Mouse (Mus musculus): ENCODE measurements around the gene Actg1. TPM values are rescaled to one million over a fixed set of nuclear protein-coding genes. Genes with fewer than 3 reads are reported as not detected.

Gene Actg1
- polyA plus RNA-seq (2012; rRNA removed), result 1,088 and 1,192 TPM in 2 replicates

DNA sequence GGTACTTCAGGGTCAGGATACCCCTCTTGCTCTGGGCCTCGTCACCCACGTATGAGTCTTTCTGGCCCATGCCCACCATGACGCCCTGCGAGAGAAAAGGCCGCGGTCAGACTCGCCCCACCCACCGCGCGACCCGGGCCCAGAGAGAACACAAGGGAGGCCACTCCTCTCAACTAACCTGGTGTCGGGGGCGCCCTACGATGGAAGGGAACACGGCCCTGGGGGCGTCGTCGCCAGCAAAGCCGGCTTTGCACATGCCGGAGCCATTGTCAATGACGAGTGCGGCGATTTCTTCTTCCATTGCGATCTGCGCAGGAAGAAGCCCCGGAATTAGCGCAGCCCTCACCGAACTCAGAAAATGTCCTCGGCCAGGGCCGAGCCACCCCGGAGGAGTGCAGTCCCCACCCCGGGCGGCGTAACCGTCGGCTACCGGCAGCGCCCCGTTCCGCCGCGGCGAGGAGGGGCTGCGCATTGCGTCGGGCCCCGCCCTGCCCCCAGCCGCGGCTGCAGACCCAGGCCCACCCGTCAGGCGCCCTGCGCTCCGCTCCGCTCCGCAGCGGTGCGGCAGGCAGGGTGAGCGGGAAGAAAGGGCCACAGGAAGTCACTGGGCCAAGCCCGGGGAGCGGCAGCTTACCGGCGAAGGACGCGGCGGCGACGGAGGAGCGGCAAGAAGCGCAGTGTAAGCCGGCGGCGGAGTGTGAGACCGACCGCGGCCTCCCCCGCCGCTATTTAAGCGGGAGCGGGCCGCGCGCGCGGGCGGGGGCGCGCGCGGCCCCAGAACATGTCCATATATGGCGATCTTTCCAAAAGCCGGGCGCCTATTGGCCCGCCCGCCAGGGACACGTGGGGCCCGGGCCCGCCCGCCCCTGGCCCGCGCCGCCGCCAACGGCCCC, at the start of gene Actg1:
TSS of gene Actg1 (minus strand) at position 752 of the 893 bp plus-strand sequence.

DNA sequence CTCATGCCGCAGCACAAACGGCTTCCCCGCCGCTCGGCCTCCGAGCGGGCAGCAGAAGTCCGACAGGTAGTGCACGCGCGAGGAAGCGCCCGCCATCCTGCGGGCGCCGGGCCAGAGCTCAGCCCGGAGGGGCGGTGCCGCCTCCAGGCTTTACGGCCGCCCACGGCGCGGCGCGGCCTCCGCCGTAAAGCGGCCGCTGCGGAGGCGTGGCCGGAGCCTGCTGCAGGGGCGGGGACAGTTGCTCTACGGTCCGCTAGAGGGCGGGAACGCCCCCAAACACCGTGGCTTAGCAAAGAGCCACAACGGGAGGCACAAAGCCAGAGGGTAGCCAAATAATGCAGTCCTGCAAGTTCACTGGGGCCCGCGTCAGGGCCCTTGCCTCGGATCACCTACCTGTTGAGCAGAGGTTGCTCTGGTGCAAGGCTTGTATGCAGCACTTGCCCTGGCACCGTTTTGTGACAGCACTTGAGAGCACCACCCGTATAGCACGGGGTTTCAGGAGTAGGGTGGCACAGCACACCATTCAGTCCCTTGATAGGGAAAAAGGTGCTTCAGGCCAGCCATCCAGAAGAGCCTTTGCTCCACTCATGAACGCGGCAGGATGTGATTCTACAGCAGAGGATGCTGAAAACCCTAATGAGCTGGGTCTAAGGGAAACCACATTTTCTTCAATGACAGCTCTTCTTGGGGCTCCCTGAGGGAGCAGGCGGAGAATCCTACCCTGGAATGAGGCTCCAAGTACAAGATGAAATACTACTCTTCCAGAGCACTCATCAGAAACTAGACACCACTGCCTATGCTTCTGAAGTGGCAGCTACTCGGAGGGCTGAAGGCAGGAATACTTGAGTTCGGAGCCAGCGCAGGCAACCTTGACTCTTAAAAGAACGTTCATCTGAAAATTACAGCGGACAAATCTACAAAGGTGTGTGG, 30.5 kb upstream of the Actg1 start, which contains the start of gene Faap100:
TSS of gene Faap100 (minus strand) at position 154 of the 930 bp plus-strand sequence.

DNA sequence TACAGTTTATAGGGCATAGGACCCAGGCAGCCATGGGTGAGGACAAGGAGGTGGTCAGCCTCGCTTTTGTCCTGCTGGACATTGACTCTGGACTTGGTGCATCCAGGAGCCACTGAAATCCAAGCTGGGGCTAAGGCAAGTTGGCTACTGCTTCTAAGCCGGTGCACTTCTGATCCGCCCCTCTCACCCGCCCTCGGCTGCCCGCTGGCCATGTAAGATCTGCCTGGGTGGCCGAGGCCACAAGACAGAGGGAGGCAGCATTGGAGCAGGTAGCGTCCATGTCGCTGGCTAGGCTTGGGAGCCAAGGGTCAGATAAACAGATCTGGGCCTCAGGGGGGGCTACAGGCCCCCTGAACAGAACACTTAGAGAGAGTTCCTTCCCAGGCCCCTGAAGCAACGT, 13.0 kb upstream of the Actg1 start, which contains the start of gene Fscn2:
TSS of gene Fscn2 (plus strand) at position 240 of the 400 bp plus-strand sequence.

Other genes starting within 250 kb of the Actg1 start
- 26.1 and 29.5 TPM in 2 replicates for gene Tepsin, start 249.8 kb downstream of the Actg1 start, polyA plus RNA-seq (2012; rRNA removed)
- 33.9 and 42.6 TPM in 2 replicates for gene Ndufaf8, start 249.6 kb downstream of the Actg1 start, polyA plus RNA-seq (2012; rRNA removed)
- 27.4 and 28.0 TPM in 2 replicates for gene Slc38a10, start 197.2 kb downstream of the Actg1 start, polyA plus RNA-seq (2012; rRNA removed)
- gene Bahcc1, start 115.6 kb downstream of the Actg1 start, polyA plus RNA-seq (2012; rRNA removed), result 4.0 and 4.9 TPM in 2 replicates
- gene Fscn2, start 13.0 kb upstream of the Actg1 start, polyA plus RNA-seq (2012; rRNA removed), result 0.05 and 0.09 TPM in 2 replicates
- 31.6 and 51.6 TPM in 2 replicates for gene Faap100, start 30.2 kb upstream of the Actg1 start, polyA plus RNA-seq (2012; rRNA removed)
- gene Nploc4, start 89.2 kb upstream of the Actg1 start, polyA plus RNA-seq (2012; rRNA removed), result 28.8 and 32.2 TPM in 2 replicates
- not detected in 2 replicates for gene Tspan10, start 94.1 kb upstream of the Actg1 start, polyA plus RNA-seq (2012; rRNA removed)
- 0.18 and 0.35 TPM in 2 replicates for gene Pde6g, start 105.0 kb upstream of the Actg1 start, polyA plus RNA-seq (2012; rRNA removed)
- 15.7 and 34.1 TPM in 2 replicates for gene Oxld1, start 109.5 kb upstream of the Actg1 start, polyA plus RNA-seq (2012; rRNA removed)
- gene Ccdc137, start 109.6 kb upstream of the Actg1 start, polyA plus RNA-seq (2012; rRNA removed), result 3.0 and 4.9 TPM in 2 replicates
- gene Arl16, start 119.1 kb upstream of the Actg1 start, polyA plus RNA-seq (2012; rRNA removed), result 7.5 and 11.8 TPM in 2 replicates
- gene Mrpl12, start 136.1 kb upstream of the Actg1 start, polyA plus RNA-seq (2012; rRNA removed), result 83.7 and 108 TPM in 2 replicates
- 158 and 235 TPM in 2 replicates for gene Slc25a10, start 143.3 kb upstream of the Actg1 start, polyA plus RNA-seq (2012; rRNA removed)
- gene Gcgr, start 182.2 kb upstream of the Actg1 start, polyA plus RNA-seq (2012; rRNA removed), result 0.55 and 0.69 TPM in 2 replicates
- gene Mcrip1, start 201.2 kb upstream of the Actg1 start, polyA plus RNA-seq (2012; rRNA removed), result 40.9 and 56.7 TPM in 2 replicates
- 1.6 and 1.8 TPM in 2 replicates for gene Ppp1r27, start 202.6 kb upstream of the Actg1 start, polyA plus RNA-seq (2012; rRNA removed)
- 153 and 166 TPM in 2 replicates for gene P4hb, start 224.7 kb upstream of the Actg1 start, polyA plus RNA-seq (2012; rRNA removed)
- 426 and 509 TPM in 2 replicates for gene Arhgdia, start 233.1 kb upstream of the Actg1 start, polyA plus RNA-seq (2012; rRNA removed)
- 5.8 and 8.6 TPM in 2 replicates for gene Alyref, start 249.8 kb upstream of the Actg1 start, polyA plus RNA-seq (2012; rRNA removed)
- gene Anapc11, start 249.9 kb upstream of the Actg1 start, polyA plus RNA-seq (2012; rRNA removed), result 72.4 and 94.8 TPM in 2 replicates

Data from stomach, adult 2 months (tissue).